Mouse (Mus musculus) midbrain, embryonic 11.5 days (tissue): ENCODE results near the gene Rpia. TPM values are rescaled to one million over a fixed set of nuclear protein-coding genes. Genes with fewer than 3 reads are reported as not detected.
A peak's percentile ranks its signal among the peaks of the same experiment; 100 is the strongest.

Source experiments
- ATAC-seq: fragments of 200-750 bp; cut with Nextera tagmentation; 2 replicates; pipeline ENCODE4 v1.8.0; 2017; ENCODE audit warnings: moderate TSS enrichment, moderate library complexity; ENCODE audit not compliant: low FRiP score
- DNase-seq: peaks from one replicate; pipeline ENCODE4 v3.0.0; 2015; ENCODE audit warnings: low spot score; ENCODE audit errors: missing footprints
- H3K27ac ChIP-seq: fragments of 300-500 bp; sonication (generic); 2 replicates; pipeline ENCODE4 v1.5.1; 2014; ENCODE audit warnings: low read depth, low read length
- H3K27me3 ChIP-seq: fragments of 300-500 bp; sonication (generic); 2 replicates; pipeline ENCODE4 v1.6.1; 2014; ENCODE audit warnings: mild to moderate bottlenecking, low read length, moderate library complexity, mixed read lengths; ENCODE audit not compliant: control insufficient read depth, insufficient read depth
- H3K36me3 ChIP-seq: fragments of 300-500 bp; sonication (generic); 2 replicates; pipeline ENCODE4 v1.6.1; 2014; ENCODE audit warnings: mild to moderate bottlenecking, low read length, moderate library complexity, mixed read lengths; ENCODE audit not compliant: control insufficient read depth, insufficient read depth
- H3K4me1 ChIP-seq: fragments of 300-500 bp; sonication (generic); 2 replicates; pipeline ENCODE4 v1.6.1; 2014; ENCODE audit warnings: low read length; ENCODE audit not compliant: control insufficient read depth, insufficient read depth
- H3K4me2 ChIP-seq: fragments of 300-500 bp; sonication (generic); 2 replicates; pipeline ENCODE4 v1.6.1; 2014; ENCODE audit warnings: mild to moderate bottlenecking, moderate library complexity
- H3K4me3 ChIP-seq: fragments of 300-500 bp; sonication (generic); 2 replicates; pipeline ENCODE4 v1.5.1; 2014; ENCODE audit warnings: low read depth, low read length
- H3K9ac ChIP-seq: fragments of 300-500 bp; sonication (generic); 2 replicates; pipeline ENCODE4 v1.6.1; 2014; ENCODE audit warnings: low read length
- H3K9me3 ChIP-seq: fragments of 300-500 bp; sonication (generic); 2 replicates; pipeline ENCODE4 v1.6.1; 2016; ENCODE audit warnings: low read length; ENCODE audit not compliant: control insufficient read depth
- WGBS: fragments of 180-500 bp; shearing (Covaris S2); extraction: QIAGEN DNeasy Blood & Tissue Kit; methylation state at CpG from one replicate; pipeline ENCODE4 v1.1.7; 2014; 5-methylcytosine and 5-hydroxymethylcytosine counted together
- polyA plus RNA-seq: library from polyadenylated mRNA; unstranded; fragments of >200 nt; fragmentation: Nextera tagmentation; extraction: Ambion mirVana; gene quantifications from 2 replicates; pipeline ENCODE4 v1.2.1, GENCODE M21; 2014

The Rpia gene
- polyA plus RNA-seq, 1 experiment from 2014 or later: 1.9 TPM

DNA sequence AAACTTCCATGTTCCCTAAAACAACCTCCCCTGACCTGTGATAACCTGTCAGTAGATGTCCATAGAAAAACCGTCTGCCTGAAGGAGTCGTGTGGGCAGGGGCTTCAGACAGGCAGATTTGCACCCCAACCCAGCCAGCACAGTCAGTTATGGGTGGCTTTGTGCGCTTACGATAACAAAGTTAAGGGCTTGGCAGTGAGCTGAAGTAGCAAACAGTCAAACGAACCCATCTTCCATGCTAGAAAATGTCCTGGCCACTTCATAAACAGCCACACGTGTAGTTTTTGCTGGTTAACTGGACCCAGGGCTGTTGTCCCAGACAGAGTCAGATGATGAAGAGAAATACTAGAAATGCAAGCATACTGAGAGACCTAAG is 40.1 kb downstream of the Rpia start:
- Histone ChIP-seq H3K4me3 (no peak overlapping the region), H3K9me3 (no peaks in the 10 kb centered on the region), H3K27ac (no peak overlapping the region), H3K27me3 (no peaks in the 10 kb centered on the region), H3K36me3 (no peaks in the 10 kb centered on the region), H3K4me2 (no peak overlapping the region), H3K9ac (no peak overlapping the region), H3K4me1 (no peaks in the 10 kb centered on the region)
- DNase-seq (no peak), ATAC-seq (no peak)
- 69% methylated on average over 6 of the region's 6 CpGs for WGBS

DNA sequence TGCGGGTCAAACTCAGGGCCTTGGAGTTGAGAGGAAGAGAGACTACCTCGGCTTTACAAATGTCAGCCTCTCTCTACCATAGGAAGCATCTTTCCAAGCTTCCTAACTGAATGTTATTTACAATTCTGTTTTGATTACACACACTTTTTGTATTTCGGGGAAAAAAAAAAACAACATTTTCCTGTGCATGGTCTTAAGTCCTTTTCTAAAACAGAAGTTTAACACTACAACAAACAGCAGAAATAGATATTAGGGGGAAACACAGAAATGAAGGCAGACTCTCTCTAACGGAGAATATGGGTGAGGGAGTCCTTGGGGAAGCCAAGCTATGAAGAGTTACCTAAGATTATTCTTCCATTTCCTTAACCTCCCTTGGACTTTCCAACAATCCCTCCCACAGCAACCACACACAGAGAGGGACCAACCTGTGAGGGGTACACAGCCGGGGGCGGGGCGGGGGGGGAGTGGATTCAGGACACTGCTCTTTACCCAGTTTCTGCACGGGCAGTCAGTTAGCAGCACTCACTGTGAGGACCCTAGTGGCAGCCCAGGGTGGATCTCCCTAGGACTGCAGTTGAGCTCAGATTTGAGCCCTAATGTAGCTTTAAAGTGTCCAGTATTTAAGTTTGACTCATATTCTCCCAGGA is 40.7 kb downstream of the Rpia start:
- Histone ChIP-seq H3K9ac (no peak overlapping the region), H3K9me3 (no peaks in the 10 kb centered on the region), H3K27me3 (no peaks in the 10 kb centered on the region), H3K4me3 (no peak overlapping the region), H3K27ac (no peak overlapping the region), H3K4me1 (no peaks in the 10 kb centered on the region), H3K4me2 (no peak overlapping the region), H3K36me3 (no peaks in the 10 kb centered on the region)
- 69% methylated on average over 8 of the region's 8 CpGs for WGBS
- DNase-seq (no peak), ATAC-seq (no peak)

DNA sequence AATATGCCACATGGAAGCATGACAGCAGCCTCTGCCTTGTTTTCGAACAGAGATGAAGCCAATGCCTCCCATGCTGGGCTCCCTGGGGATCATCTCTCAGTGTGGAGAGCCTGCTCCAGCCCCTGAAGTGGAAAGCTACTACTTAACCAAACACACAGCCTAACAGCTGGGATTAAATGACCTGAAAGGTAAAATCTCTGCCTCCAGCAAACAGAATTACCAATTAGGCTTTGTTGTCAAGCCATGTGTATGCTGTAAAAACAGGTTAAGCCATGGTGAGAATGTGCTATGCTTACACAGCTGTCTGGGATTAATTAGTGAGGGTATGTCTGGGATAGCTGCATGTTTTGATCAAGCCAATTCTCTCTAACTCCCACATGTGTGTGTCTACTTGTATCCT is 42.3 kb downstream of the Rpia start:
- H3K4me2 ChIP-seq: no peak overlapping the region
- no peak overlapping the region for H3K27ac ChIP-seq
- ATAC-seq (peak; percentile 64), DNase-seq (no peak)
- no peak overlapping the region for H3K4me3 ChIP-seq
- no peak overlapping the region for H3K9ac ChIP-seq
- WGBS: 48% methylated on average over 1 of the region's 1 CpGs
- H3K36me3 ChIP-seq: no peaks in the 10 kb centered on the region
- no peaks in the 10 kb centered on the region for H3K27me3 ChIP-seq
- H3K9me3 ChIP-seq: no peaks in the 10 kb centered on the region
- H3K4me1 ChIP-seq: no peaks in the 10 kb centered on the region

DNA sequence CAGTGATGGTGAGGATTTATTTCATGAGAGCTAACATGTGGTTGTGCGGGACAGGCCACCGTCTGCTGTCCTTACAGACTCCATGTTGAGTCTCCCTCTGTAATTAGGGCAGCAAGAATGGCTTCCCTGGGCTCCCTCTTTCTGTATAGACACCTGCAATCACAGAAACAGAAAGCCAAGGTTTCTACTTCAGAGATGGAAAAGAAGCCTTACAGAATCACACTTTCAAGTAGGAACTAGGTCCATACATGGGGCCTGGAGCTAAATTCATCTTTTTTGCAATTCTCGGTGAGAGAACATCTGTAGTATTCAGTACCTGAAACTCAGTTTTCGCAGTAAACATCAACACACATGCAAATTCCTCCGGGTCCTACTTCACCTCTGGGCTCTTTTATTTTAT is 44.3 kb downstream of the Rpia start:
- DNase-seq (no peak), ATAC-seq (no peak)
- Histone ChIP-seq H3K4me2 (no peak overlapping the region), H3K27me3 (no peaks in the 10 kb centered on the region), H3K9me3 (no peaks in the 10 kb centered on the region), H3K9ac (no peak overlapping the region), H3K4me3 (no peak overlapping the region), H3K27ac (no peak overlapping the region), H3K4me1 (no peaks in the 10 kb centered on the region), H3K36me3 (no peaks in the 10 kb centered on the region)
- 91% methylated on average over 5 of the region's 5 CpGs for WGBS

DNA sequence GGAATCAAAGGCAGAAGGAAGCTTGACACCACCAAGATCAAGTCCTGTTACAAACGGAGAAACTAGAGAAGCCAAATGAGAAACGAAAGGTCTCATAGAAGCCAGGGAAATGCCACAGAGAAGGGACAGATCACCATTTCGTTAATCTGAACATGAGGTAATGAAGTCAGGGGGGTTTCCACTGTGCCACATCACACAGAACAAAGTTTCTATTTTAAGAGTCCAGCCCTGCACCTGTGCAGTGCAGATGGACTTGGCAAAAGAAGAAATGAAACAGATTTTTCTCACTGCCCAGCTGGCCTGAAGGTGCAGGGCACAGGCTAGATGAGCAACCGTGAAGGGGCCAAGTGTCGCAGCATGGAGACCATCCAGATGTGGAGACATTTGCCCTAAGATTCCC is 48.1 kb downstream of the Rpia start:
- 89% methylated on average over 5 of the region's 5 CpGs for WGBS
- Histone ChIP-seq H3K36me3 (no peaks in the 10 kb centered on the region), H3K4me2 (no peak overlapping the region), H3K9me3 (no peaks in the 10 kb centered on the region), H3K27me3 (no peaks in the 10 kb centered on the region), H3K9ac (no peak overlapping the region), H3K27ac (no peak overlapping the region), H3K4me3 (no peak overlapping the region), H3K4me1 (no peaks in the 10 kb centered on the region)
- DNase-seq: no peak
- no peak for ATAC-seq

DNA sequence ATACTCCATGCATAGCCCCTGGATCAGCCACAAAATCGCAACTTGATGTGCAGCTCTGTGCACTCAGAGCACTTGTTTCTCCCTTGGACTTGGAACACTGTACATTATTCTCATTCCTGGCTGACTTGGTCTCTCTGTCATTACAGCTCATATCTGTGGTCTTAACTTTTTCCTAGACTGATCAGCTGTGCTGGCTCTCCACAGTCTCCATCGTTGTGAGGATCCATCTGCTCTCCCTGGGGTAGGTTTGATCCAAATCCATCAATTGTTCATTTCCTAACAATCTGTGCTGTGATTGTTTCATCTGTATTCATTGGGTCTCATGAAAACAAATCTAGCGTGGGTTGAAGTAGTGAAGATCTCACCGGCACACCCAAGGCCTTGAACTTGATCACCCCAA is 49.2 kb downstream of the Rpia start:
- no peaks in the 10 kb centered on the region for H3K9me3 ChIP-seq
- no peak overlapping the region for H3K4me3 ChIP-seq
- no peaks in the 10 kb centered on the region for H3K4me1 ChIP-seq
- H3K36me3 ChIP-seq: no peaks in the 10 kb centered on the region
- no peak overlapping the region for H3K27ac ChIP-seq
- 89% methylated on average over 4 of the region's 4 CpGs for WGBS
- DNase-seq: no peak
- no peak for ATAC-seq
- H3K4me2 ChIP-seq: no peak overlapping the region
- H3K9ac ChIP-seq: no peak overlapping the region
- H3K27me3 ChIP-seq: no peaks in the 10 kb centered on the region

DNA sequence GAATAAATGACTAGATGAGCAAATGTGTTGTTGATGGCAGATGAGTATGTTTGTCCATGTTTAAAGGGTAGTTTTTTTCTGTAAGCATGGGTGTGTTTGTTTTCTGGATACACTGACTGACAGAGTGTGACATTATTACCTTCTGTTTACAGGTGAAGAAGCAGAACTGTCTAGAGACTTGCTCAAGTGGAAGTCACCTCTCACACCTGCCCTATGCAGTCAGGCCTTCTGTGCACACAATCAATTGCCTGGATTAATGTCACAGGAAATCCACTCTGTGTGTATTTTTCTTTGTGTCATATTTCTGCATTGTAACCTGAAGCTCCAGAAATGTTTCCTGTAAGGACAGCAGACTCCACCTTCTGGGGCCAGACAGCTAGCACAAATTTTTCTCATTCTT is 51.5 kb downstream of the Rpia start:
- H3K27ac ChIP-seq: no peak overlapping the region
- no peaks in the 10 kb centered on the region for H3K36me3 ChIP-seq
- H3K4me2 ChIP-seq: no peak overlapping the region
- H3K27me3 ChIP-seq: no peaks in the 10 kb centered on the region
- no peak for DNase-seq
- H3K9ac ChIP-seq: no peak overlapping the region
- no peaks in the 10 kb centered on the region for H3K4me1 ChIP-seq
- H3K4me3 ChIP-seq: no peak overlapping the region
- ATAC-seq: no peak
- no peaks in the 10 kb centered on the region for H3K9me3 ChIP-seq

DNA sequence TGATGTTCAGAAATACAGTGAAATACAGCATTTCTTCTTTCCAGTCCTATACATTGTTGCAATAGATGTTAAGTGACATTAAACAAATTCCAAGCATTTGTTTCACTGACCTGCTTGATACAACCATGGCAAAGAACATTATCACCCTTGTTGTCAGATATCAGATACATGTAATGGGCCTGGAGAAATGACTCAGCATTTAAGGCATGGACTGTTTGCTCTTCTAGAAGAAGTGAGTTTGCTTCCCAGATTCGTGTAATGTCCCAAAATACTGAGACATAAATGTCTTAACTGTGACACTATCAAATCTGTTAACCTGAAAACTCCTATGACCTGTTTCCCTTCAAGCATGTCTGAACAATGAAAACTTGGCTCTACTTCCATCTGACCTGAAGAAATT is 52.6 kb downstream of the Rpia start:
- Histone ChIP-seq H3K9me3 (no peaks in the 10 kb centered on the region), H3K9ac (no peak overlapping the region), H3K27ac (no peak overlapping the region), H3K4me1 (no peaks in the 10 kb centered on the region), H3K4me3 (no peak overlapping the region), H3K4me2 (no peak overlapping the region), H3K36me3 (no peaks in the 10 kb centered on the region), H3K27me3 (no peaks in the 10 kb centered on the region)
- DNase-seq: no peak
- 90% methylated on average over 1 of the region's 1 CpGs for WGBS
- ATAC-seq: no peak

DNA sequence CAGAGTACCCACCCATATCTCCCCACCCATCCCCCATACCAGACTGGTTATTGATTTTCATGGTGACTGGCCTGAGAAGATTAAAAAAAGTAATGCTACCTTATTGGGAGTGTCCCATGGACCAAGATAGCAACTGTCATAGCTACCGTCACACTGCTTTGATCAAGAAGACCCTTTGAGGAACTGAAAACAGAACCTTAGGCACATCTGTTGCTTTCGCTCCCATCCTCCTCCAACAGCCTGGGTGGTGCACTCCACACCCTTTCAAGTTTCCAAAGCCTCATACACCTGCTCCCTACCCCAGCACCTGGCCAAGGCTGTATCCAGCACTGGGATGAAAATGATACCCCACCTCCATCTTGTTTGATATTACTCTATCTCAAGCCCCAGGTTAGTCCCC is 56.5 kb downstream of the Rpia start:
- no peak for ATAC-seq
- no peak for DNase-seq
- no peaks in the 10 kb centered on the region for H3K9me3 ChIP-seq
- no peaks in the 10 kb centered on the region for H3K36me3 ChIP-seq
- H3K27me3 ChIP-seq: no peaks in the 10 kb centered on the region
- 93% methylated on average over 2 of the region's 2 CpGs for WGBS
- no peaks in the 10 kb centered on the region for H3K4me1 ChIP-seq
- H3K4me2 ChIP-seq: no peak overlapping the region
- H3K4me3 ChIP-seq: no peak overlapping the region
- no peak overlapping the region for H3K27ac ChIP-seq
- no peak overlapping the region for H3K9ac ChIP-seq

DNA sequence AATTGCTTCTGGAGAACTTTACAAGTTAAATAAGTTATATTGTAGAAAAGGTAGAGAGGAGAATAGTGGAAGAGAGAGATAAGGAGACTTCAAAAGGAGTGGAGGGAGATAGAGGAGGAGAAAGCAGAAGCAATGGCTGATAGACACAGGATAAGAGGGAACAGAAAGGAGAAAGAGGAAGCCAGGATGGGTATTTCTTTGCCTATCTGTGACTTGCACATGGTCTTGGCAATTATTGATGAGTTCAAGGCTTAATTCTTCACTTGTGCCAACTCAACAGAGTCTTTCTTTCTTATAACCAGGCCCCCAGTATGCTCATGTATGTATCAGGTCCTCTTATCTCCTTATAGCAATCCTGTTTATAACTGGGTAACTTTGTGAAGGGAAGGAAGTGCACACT is 61.2 kb downstream of the Rpia start:
- no peaks in the 10 kb centered on the region for H3K36me3 ChIP-seq
- no peak overlapping the region for H3K9ac ChIP-seq
- H3K4me2 ChIP-seq: no peak overlapping the region
- ATAC-seq (no peak), DNase-seq (no peak)
- no peaks in the 10 kb centered on the region for H3K9me3 ChIP-seq
- no peaks in the 10 kb centered on the region for H3K4me1 ChIP-seq
- H3K27me3 ChIP-seq: no peaks in the 10 kb centered on the region
- H3K4me3 ChIP-seq: no peak overlapping the region
- no peak overlapping the region for H3K27ac ChIP-seq
